Mouse (Mus musculus) liver, embryonic 15.5 days (tissue): ENCODE measurements around the gene Tmem132c. TPM values are rescaled to one million over a fixed set of nuclear protein-coding genes. Genes with fewer than 3 reads are reported as not detected.

Experiments
- ATAC-seq: fragments of 200-750 bp; cut with Nextera tagmentation; 2 replicates; pipeline ENCODE4 v1.8.0; 2017; ENCODE audit warnings: moderate number of reproducible peaks, mild to moderate bottlenecking, moderate library complexity; ENCODE audit not compliant: insufficient read depth
- H3K27ac ChIP-seq: fragments of 300-500 bp; sonication (generic); replicated peaks from 2 replicates; pipeline ENCODE4 v1.5.1; 2015; ENCODE audit warnings: mild to moderate bottlenecking, inconsistent platforms
- H3K27me3 ChIP-seq: fragments of 300-500 bp; sonication (generic); 2 replicates; pipeline ENCODE4 v1.6.1; 2015; ENCODE audit warnings: mild to moderate bottlenecking, inconsistent platforms
- H3K36me3 ChIP-seq: fragments of 300-500 bp; sonication (generic); replicated peaks from 2 replicates; pipeline ENCODE4 v1.6.1; 2015; ENCODE audit warnings: moderate library complexity, mild to moderate bottlenecking, inconsistent platforms
- H3K4me1 ChIP-seq: fragments of 300-500 bp; sonication (generic); replicated peaks from 2 replicates; pipeline ENCODE4 v1.6.1; 2015; ENCODE audit warnings: inconsistent platforms
- H3K4me2 ChIP-seq: fragments of 300-500 bp; sonication (generic); 2 replicates; pipeline ENCODE4 v1.6.1; 2015; ENCODE audit warnings: moderate library complexity, mild to moderate bottlenecking, inconsistent platforms
- H3K4me3 ChIP-seq: fragments of 300-500 bp; sonication (generic); replicated peaks from 2 replicates; pipeline ENCODE4 v1.5.1; 2015; ENCODE audit warnings: mild to moderate bottlenecking, inconsistent platforms
- H3K9ac ChIP-seq: fragments of 300-500 bp; sonication (generic); 2 replicates; pipeline ENCODE4 v1.6.1; 2015; ENCODE audit warnings: moderate library complexity, mild to moderate bottlenecking, inconsistent platforms
- H3K9me3 ChIP-seq: fragments of 300-500 bp; sonication (generic); replicated peaks from 2 replicates; pipeline ENCODE4 v1.6.1; 2016; ENCODE audit warnings: inconsistent platforms
- WGBS: fragments of 180-500 bp; shearing (Covaris S2); methylation state at CpG from one replicate; pipeline ENCODE4 v1.1.7; 2015; ENCODE audit warnings: mixed read lengths; ENCODE audit not compliant: insufficient replicate concordance; 5-methylcytosine and 5-hydroxymethylcytosine counted together
- polyA plus RNA-seq: library from polyadenylated mRNA; unstranded; fragments of >200 nt; fragmentation: Nextera tagmentation; extraction: Ambion mirVana; gene quantifications from 2 replicates; pipeline ENCODE4 v1.2.1, GENCODE M21; 2015

Gene Tmem132c
- polyA plus RNA-seq, 1 experiment from 2014 or later, result 0.07 TPM

DNA sequence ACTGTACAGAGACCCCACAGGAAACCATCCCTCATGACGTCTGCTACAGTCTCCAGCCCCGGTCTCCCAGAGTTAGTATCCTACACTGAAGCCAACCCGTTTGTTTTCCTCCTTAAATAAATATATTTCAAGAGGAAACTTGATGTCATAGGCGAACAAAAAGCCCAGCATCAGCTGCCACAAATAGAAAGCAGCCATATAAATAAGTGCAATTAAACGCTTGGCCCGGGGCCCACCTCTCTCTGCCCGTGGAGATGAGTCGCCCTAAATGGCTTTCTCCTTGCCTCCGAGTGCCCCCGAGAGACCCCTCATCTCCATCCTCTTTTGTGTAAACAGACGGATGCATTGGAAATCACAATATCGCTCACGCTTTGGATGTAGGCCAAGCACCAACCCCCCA is 247.1 kb downstream of the Tmem132c start:
- ATAC-seq, result no peak
- Histone ChIP-seq H3K4me2 (no peak overlapping the region), H3K27ac (no peak overlapping the region), H3K4me1 (no peaks in the 10 kb centered on the region), H3K4me3 (no peak overlapping the region), H3K9ac (no peak overlapping the region), H3K27me3 (no peaks in the 10 kb centered on the region), H3K36me3 (no peaks in the 10 kb centered on the region), H3K9me3 (0 out of 2 replicates have a peak, but pooled peaks cover 5% of the 10 kb centered on the region)
- WGBS, result 76% methylated on average over 13 of the region's 13 CpGs

DNA sequence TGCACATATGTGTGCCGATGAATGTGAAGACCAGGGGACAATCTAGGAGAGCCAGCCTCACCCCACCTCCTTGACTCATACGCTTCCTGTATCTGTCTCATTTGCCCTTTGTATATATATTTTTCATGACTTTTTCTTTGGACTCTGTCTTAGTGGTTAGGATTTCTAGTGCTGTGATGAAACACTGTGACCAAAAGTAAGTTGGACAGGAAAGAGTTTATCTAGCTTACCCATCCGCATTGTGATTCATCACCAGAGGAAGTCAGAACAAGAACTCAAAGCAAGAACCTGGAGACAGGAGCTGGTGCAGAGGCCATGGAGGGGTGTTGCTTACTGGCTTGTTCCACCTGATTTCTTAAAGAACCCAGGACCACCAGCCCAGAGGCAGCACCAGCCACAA is 250.1 kb downstream of the Tmem132c start:
- Histone ChIP-seq H3K4me2 (no peak overlapping the region), H3K27ac (no peak overlapping the region), H3K36me3 (no peaks in the 10 kb centered on the region), H3K9me3 (0 out of 2 replicates have a peak, but pooled peaks cover 5% of the 10 kb centered on the region), H3K4me1 (no peaks in the 10 kb centered on the region), H3K4me3 (no peak overlapping the region), H3K9ac (no peak overlapping the region), H3K27me3 (no peaks in the 10 kb centered on the region)
- whole genome bisulfite sequencing, result 55% methylated on average over 3 of the region's 3 CpGs
- ATAC-seq, result no peak

DNA sequence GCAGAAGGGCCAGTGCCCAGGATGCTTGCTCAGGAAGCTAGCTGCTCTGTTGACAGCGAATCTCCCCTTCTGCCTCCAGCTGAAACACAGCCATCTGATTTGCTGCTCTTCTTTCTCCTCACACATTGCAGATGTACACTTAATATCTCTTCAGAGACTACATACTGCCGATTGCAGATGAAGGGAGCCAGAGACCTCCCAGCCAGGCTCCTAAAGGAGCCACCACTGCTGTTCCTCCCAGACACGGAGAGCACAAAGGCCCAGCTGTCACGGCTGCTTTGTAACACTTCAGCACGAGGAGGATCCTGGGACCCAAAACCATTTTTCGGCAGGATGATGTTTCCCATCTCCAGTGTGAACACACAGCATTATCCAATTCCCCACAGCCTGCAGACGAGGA is 255.3 kb downstream of the Tmem132c start:
- no peak overlapping the region for H3K4me2 ChIP-seq
- no peak overlapping the region for H3K4me3 ChIP-seq
- H3K27ac ChIP-seq, result no peak overlapping the region
- 46% methylated on average over 7 of the region's 7 CpGs for WGBS
- no peaks in the 10 kb centered on the region for H3K4me1 ChIP-seq
- H3K27me3 ChIP-seq, result no peaks in the 10 kb centered on the region
- no peaks in the 10 kb centered on the region for H3K36me3 ChIP-seq
- H3K9ac ChIP-seq, result no peak overlapping the region
- ATAC-seq, result no peak
- no peaks in the 10 kb centered on the region for H3K9me3 ChIP-seq

DNA sequence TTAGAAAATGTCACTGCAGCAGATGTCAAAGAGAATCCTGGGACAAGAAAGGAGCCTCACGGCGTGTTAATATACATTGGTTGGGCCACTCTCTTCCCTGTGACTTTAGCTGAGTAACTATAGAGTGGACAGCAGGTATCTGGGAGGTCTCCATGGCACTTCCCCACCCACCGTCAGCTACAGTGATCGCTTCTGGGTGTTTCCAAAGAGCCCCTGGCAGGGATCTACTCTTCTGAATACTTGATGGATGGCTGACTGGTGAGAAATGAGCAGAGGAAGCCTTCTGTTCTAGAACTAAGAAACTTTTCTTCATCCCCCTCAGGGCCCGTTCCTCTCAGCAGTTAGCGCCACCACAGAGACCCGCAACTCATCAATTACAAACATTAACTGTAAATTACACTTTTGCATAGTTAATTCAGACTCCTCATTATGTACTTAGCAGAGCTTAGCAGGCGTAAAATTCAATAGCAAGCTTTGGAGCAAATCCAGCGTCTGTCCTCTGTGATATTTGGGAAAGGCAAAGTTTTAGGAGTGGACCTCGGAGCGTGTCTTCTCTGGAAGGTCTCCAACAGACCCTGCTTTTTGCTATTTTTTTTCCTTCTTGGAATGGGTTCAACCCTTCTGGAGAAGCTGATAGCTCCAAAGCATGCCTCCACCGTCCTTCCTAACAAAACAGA is 257.7 kb downstream of the Tmem132c start:
- no peak overlapping the region for H3K4me2 ChIP-seq
- H3K9ac ChIP-seq, result no peak overlapping the region
- no peaks in the 10 kb centered on the region for H3K4me1 ChIP-seq
- H3K9me3 ChIP-seq, result no peaks in the 10 kb centered on the region
- H3K27me3 ChIP-seq, result no peaks in the 10 kb centered on the region
- WGBS, result 68% methylated on average over 12 of the region's 12 CpGs
- H3K36me3 ChIP-seq, result no peaks in the 10 kb centered on the region
- H3K27ac ChIP-seq, result no peak overlapping the region
- H3K4me3 ChIP-seq, result no peak overlapping the region
- ATAC-seq, result no peak

DNA sequence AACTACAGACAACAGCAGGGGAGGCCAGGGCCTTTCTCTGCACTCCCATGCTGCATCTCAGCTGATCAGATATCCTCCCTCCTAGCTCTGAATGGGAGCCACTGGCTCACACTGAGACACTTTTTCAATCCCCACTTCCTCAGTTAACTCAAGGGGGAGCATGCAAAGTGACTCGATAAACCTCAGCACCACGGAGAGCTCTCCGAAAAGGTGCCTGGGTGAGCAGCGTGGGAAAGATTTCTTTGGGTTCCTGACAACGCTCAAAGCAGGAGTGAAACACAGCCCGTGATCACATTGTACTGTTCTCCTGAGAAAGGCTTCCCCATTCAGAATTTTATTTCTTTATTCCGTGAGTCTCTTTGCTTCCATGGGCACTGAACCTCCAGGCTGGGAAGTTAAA is 261.2 kb downstream of the Tmem132c start:
- no peak overlapping the region for H3K27ac ChIP-seq
- no peak for ATAC-seq
- H3K4me3 ChIP-seq, result no peak overlapping the region
- no peak overlapping the region for H3K4me2 ChIP-seq
- H3K36me3 ChIP-seq, result no peaks in the 10 kb centered on the region
- 21% methylated on average over 7 of the region's 7 CpGs for WGBS
- no peaks in the 10 kb centered on the region for H3K27me3 ChIP-seq
- no peak overlapping the region for H3K9ac ChIP-seq
- no peaks in the 10 kb centered on the region for H3K4me1 ChIP-seq
- H3K9me3 ChIP-seq, result 0 out of 2 replicates have a peak, but pooled peaks cover 6% of the 10 kb centered on the region

DNA sequence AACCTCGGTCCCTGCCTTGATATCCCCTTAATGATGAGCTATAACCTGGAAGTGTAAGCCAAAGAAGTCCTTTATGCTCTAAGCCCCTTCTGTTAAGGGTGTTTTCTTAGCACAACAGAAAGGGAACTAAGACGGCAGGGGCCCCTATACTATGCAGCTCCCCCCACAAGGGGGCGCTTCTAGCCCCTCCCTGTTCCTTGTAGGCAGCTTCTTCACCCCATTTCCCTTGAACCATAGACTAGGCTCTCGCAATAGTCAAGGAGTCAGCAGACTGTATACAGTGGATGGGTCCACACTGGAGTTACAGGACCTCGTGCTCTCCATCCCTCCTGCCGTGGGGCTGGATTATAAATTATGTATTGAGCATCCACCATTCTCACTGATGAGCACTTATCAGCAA is 264.1 kb downstream of the Tmem132c start:
- ATAC-seq, result no peak
- 54% methylated on average over 6 of the region's 6 CpGs for WGBS
- H3K9ac ChIP-seq, result no peak overlapping the region
- H3K4me1 ChIP-seq, result no peaks in the 10 kb centered on the region
- H3K9me3 ChIP-seq, result 0 out of 2 replicates have a peak, but pooled peaks cover 6% of the 10 kb centered on the region
- no peak overlapping the region for H3K4me3 ChIP-seq
- no peaks in the 10 kb centered on the region for H3K27me3 ChIP-seq
- no peak overlapping the region for H3K4me2 ChIP-seq
- no peak overlapping the region for H3K27ac ChIP-seq
- no peaks in the 10 kb centered on the region for H3K36me3 ChIP-seq

DNA sequence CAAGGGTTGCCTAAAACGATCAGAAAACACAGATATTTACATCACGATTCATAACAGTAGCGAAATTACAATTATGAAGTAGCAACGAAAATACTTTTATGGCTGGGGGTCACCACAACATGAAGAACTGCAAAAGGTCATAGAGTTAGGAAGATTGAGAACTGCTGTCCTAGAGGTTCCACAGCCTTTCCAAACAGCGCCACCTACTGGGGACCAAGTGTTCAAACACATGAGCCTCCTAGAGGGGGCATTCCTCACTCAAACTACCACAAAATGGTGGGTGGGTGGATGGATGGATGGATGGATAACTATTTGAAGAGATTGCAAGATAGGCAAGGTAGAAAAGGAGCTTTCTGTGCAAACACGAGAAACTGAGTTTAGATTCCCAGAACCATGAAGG is 270.0 kb downstream of the Tmem132c start:
- no peaks in the 10 kb centered on the region for H3K4me1 ChIP-seq
- WGBS, result 66% methylated on average over 6 of the region's 6 CpGs
- H3K9ac ChIP-seq, result no peak overlapping the region

DNA sequence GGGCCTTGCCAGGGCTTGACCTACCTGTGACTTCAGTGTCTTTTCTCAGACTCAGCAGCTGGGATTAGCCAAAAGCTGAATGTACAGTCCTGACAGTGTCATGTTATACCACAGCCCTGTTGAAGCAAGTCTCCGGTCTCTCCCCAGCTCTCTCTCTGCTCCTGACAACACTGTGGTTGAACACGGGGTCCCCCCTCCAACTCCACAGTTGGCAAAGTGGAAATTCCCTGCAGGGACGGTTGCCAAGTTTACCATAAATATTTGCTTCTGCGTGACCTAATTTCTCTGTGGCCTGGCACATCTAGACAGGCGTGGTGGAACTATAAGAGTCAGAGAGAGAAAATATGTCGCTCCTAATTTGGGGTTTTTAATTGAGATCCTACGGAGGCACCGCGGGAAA is 274.4 kb downstream of the Tmem132c start:
- 75% methylated on average over 9 of the region's 9 CpGs for WGBS

More for the DNA sequence above, 270.0 kb downstream of the Tmem132c start:
- H3K4me3 ChIP-seq, result no peak overlapping the region
- no peaks in the 10 kb centered on the region for H3K36me3 ChIP-seq
- H3K9me3 ChIP-seq, result no peaks in the 10 kb centered on the region
- no peak overlapping the region for H3K4me2 ChIP-seq
- ATAC-seq, result no peak
- H3K27ac ChIP-seq, result no peak overlapping the region
- no peaks in the 10 kb centered on the region for H3K27me3 ChIP-seq

DNA sequence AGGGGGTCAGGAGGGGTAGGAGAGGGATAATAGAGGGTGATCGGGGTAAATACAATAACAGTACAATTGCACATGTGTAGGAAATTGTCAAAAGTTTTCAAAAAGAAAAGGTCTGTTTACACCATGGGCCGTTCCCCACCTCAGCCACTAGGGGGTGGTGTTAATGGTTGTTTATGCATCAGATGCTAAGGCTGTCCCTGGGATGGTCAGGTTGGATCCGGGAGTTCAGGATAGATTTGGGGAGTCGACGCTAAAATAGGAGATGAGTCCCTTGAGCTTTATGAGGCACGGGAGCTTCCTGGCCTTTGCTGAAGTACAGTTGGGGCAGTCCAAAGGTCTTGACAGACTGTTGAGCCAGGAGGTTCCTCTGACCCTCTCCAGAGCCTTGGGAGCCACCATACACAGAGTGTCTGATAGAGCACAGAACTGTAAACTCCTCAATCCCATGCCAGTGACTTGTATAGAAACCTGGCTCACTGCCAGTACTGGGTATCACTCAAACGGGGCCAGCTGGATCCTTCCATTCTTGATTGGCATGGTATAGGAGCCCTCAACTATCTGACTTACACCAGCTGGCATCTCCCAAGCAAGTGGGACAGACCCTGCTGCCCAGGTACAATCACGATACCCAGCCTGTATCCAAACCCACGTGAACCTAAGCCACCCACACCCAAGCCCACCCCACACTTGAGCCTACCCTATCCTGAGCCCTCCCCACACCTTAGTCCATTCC is 281.3 kb downstream of the Tmem132c start:
- no peak overlapping the region for H3K27ac ChIP-seq
- no peaks in the 10 kb centered on the region for H3K27me3 ChIP-seq
- no peak overlapping the region for H3K4me2 ChIP-seq
- H3K9me3 ChIP-seq, result no peaks in the 10 kb centered on the region
- H3K36me3 ChIP-seq, result no peaks in the 10 kb centered on the region
- H3K9ac ChIP-seq, result no peak overlapping the region
- H3K4me1 ChIP-seq, result no peaks in the 10 kb centered on the region
- 42% methylated on average over 9 of the region's 9 CpGs for WGBS
- no peak for ATAC-seq
- no peak overlapping the region for H3K4me3 ChIP-seq

More for the DNA sequence above, 274.4 kb downstream of the Tmem132c start:
- Histone ChIP-seq H3K4me2 (no peak overlapping the region), H3K9ac (no peak overlapping the region), H3K27me3 (no peaks in the 10 kb centered on the region), H3K4me1 (no peaks in the 10 kb centered on the region), H3K27ac (no peak overlapping the region), H3K9me3 (no peaks in the 10 kb centered on the region), H3K36me3 (no peaks in the 10 kb centered on the region), H3K4me3 (no peak overlapping the region)
- no peak for ATAC-seq

DNA sequence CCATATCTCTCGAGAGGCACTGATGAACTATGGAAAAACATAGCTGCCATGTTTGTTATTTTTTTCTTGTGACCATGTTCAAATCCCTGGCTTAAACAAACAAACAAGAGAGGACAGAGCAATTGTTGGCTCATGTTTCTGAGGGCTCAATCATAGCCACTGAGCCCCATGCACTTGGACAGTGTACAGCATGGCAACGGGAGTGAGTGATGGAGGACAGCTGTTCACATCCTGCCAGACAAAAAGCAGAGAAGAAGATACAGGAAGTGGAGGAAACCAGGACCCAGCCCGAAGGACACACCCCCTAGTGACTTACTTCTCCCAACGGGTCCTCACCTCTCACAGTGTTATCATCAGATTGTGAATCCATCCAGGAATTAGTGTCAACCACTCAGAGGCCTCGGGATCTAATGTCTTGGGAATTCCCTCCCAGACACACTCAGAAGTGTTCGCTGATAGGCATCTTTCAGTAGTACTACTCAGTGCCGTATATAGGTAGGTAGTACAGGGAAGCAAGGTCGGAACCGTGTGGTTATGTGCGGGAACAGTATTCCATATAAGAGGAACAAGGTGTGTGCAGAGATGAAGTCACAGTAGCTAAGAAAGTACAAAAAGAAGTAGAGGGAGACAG is 285.9 kb downstream of the Tmem132c start:
- Histone ChIP-seq H3K9ac (no peak overlapping the region), H3K36me3 (no peaks in the 10 kb centered on the region), H3K9me3 (no peaks in the 10 kb centered on the region), H3K4me3 (no peak overlapping the region), H3K4me1 (no peaks in the 10 kb centered on the region), H3K27ac (no peak overlapping the region), H3K4me2 (no peak overlapping the region), H3K27me3 (no peaks in the 10 kb centered on the region)
- ATAC-seq, result no peak
- 48% methylated on average over 10 of the region's 10 CpGs for WGBS

DNA sequence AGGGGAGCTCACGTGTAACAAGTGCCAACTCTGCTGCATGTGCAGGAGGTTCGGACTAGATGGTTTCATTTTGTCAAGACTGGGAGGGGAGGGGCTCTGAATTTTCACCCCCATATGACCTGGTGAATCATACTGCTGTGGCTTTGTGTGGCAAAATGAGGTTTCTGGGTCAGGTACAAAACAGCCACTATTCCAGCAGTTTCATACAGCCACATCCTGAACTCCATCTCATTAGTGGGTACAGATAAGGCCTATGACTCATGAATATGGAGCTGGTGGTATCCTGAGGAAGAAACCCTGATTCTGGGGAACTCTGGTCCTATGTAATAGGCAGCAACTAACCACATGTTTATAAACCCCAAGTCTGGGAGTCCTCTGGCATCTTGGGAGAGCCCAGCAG is 295.9 kb downstream of the Tmem132c start:
- Histone ChIP-seq H3K36me3 (no peaks in the 10 kb centered on the region), H3K4me2 (no peak overlapping the region), H3K27me3 (no peaks in the 10 kb centered on the region), H3K4me3 (no peak overlapping the region), H3K4me1 (no peaks in the 10 kb centered on the region), H3K9ac (no peak overlapping the region), H3K9me3 (no peaks in the 10 kb centered on the region), H3K27ac (no peak overlapping the region)
- WGBS, result 48% methylated on average over 2 of the region's 2 CpGs
- no peak for ATAC-seq
